Mouse (Mus musculus): ENCODE measurements around the gene D630045J12Rik. TPM values are rescaled to one million over a fixed set of nuclear protein-coding genes. Genes with fewer than 3 reads are reported as not detected.

D630045J12Rik gene
- polyA plus RNA-seq, 1 experiment from 2014 or later = 11.7 TPM

DNA sequence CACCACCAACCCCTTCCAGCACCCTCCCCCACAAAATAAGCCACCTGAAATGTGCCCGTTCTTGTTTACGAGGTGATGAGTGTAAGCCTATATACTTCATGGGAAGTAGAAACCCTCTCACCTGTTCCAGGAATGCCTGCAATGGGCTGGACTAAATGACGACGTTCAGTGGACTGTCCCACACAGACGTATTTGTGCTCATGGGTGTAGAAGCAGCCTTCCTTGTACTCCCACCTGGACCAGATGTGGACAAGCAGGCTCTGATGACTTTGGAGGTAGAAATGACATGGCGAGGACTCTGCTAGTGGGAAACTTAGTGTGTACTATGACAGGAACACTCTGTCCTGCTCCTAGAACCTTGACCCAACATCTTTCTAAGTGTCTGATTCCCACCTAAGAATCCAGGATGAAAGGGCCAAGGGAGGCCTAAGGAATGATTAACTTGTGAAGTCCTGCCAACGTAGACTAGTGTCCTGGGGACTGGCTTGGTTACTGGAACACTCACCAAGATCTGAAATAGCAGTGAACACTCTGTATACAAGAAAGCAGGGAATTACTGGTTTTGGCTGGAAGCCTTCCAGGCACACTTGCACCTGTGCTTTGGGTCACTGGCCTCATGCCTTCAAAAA, 129.5 kb downstream of the D630045J12Rik start, which contains the start of gene Atp6v0a4:
Atp6v0a4 (minus strand) TSS at position 380 of the 629 bp plus-strand sequence.
- Histone ChIP-seq H3K27ac (replicated peaks) (no peak within 1 kb of the TSS), H3K4me2 (replicated peaks) (no peak within 1 kb of the TSS), H3K4me1 (no peaks in the 10 kb centered on the region), H3K4me3 (no peak within 1 kb of the TSS), H3K27me3 (no peaks in the 10 kb centered on the region), H3K36me3 (peaks cover 45% of the 10 kb centered on the region), H3K9ac (replicated peaks) (no peak within 1 kb of the TSS), H3K9me3 (no peaks in the 10 kb centered on the region)
- no peak for ATAC-seq (ENCODE audit: low FRiP score, low read depth)
- 94% methylated on average over 7 of the region's 7 CpGs for WGBS

DNA sequence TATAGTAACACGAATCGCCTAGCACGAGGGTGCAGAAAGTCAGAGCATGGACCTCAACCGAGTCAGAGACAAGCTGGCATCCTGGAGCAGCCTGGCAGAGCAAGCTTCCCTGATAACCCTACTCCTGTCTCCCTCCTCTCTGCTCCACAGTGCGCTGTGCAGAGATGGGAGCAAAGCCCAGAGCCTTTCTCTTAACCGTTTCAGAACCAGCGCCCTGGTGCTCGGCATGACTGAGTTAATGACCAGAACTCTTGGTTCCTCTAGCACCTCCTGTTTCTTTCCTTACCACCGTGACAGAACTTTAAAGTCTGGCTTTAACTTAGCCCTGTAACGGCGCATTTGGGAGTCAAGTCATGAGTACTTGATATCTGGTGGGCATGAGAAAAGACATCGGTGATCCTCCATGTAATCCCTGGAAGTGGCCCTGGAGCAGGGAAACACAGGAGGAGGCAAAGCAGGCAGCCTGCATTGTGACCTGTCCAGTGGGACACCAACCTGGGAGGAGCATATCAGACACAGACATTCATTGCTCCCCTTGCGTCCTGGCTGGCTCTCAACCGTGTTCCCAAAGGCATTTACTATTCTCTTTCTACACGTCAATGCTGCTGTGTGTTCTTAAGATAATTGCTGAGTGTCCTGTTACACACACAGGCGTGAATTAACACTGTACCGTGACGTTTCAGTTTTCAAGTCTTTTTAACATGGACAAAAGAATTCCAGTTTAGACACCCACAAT, 130.2 kb downstream of the D630045J12Rik start:
- H3K4me1 ChIP-seq = no peaks in the 10 kb centered on the region
- no peak overlapping the region for H3K27ac ChIP-seq (replicated peaks)
- no peak overlapping the region for H3K4me2 ChIP-seq (replicated peaks)
- H3K9me3 ChIP-seq = no peaks in the 10 kb centered on the region
- H3K27me3 ChIP-seq = no peaks in the 10 kb centered on the region
- no peak for ATAC-seq (ENCODE audit: low FRiP score, low read depth)
- H3K36me3 ChIP-seq = peaks cover 42% of the 10 kb centered on the region
- no peak overlapping the region for H3K9ac ChIP-seq (replicated peaks)
- WGBS = 85% methylated on average over 18 of the region's 18 CpGs
- no peak overlapping the region for H3K4me3 ChIP-seq

GRCm38 (mm10) chr6:38122791-38123190, 131.0 kb downstream of the D630045J12Rik start:
- Histone ChIP-seq H3K4me3 (no peak overlapping the region), H3K27ac (replicated peaks) (no peak overlapping the region), H3K9me3 (no peaks in the 10 kb centered on the region), H3K4me1 (no peaks in the 10 kb centered on the region), H3K27me3 (no peaks in the 10 kb centered on the region), H3K36me3 (peaks cover 34% of the 10 kb centered on the region), H3K4me2 (replicated peaks) (no peak overlapping the region), H3K9ac (replicated peaks) (no peak overlapping the region)
- no peak for ATAC-seq (ENCODE audit: low FRiP score, low read depth)
- 68% methylated on average over 6 of the region's 6 CpGs for WGBS

DNA sequence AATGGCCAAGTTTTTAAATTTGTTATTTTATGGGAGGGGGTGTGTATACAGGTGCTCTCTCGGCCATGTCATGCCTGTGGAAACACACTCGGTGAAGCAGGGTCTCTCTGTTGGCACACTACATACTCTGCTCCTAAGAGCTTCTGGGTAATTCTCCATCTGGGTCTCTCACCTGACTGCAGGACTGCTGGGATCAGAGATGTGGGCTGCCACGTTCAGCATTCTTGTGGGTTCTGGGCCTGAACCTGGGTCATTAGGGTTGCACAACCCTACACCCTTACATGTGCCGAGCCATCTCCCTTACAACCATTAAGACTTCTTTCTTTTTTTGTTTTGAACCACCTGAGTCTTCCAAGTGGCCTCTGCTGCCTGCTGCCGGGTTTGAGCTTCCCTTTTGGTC, 132.0 kb downstream of the D630045J12Rik start:
- H3K27ac ChIP-seq (replicated peaks) = no peak overlapping the region
- no peaks in the 10 kb centered on the region for H3K9me3 ChIP-seq
- no peak for ATAC-seq (ENCODE audit: low FRiP score, low read depth)
- peaks cover 24% of the 10 kb centered on the region; the same call in 1 of the 2 replicates for H3K36me3 ChIP-seq
- no peak overlapping the region for H3K9ac ChIP-seq (replicated peaks)
- 87% methylated on average over 5 of the region's 5 CpGs for WGBS
- no peaks in the 10 kb centered on the region for H3K27me3 ChIP-seq
- H3K4me3 ChIP-seq = no peak overlapping the region
- no peaks in the 10 kb centered on the region for H3K4me1 ChIP-seq
- no peak overlapping the region for H3K4me2 ChIP-seq (replicated peaks)

DNA sequence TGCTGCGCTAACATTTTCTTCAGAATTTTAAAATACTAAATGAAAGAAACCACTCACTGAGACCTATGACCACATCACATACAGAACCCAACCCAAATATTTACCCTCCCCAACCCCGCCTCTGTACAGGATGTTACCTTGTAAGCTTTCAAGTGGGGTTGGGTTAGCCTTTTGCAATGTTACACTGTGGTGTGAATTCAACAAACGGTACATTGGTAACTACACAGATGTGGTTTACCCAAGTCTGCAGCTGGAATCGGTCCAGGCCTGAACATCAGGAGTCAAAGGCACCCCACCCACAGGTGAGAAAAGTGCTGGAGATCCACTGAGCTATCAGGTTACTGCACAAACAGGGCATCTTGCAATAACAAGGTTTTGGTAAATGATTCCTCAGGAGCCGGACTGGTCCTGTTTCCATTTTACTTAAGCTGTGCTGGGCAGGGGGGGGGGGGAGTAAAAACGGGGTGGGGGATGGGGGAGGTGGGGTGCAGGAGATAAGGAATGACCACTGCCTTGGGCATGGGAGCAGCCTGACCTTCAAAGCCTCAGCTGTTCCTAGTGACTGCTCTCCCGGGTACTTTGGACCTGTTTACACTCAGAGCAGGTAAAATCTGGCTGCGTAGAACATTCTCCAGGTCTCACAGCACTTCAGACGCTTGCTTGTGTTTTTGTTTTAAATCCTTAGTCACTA, 133.0 kb downstream of the D630045J12Rik start:
- 77% methylated on average over 9 of the region's 9 CpGs for WGBS
- Histone ChIP-seq H3K9ac (replicated peaks) (no peak overlapping the region), H3K36me3 (peaks cover 15% of the 10 kb centered on the region; the same call in 1 of the 2 replicates), H3K4me3 (no peak overlapping the region), H3K4me2 (replicated peaks) (no peak overlapping the region), H3K27me3 (no peaks in the 10 kb centered on the region), H3K9me3 (no peaks in the 10 kb centered on the region), H3K4me1 (no peaks in the 10 kb centered on the region), H3K27ac (replicated peaks) (no peak overlapping the region)
- ATAC-seq (ENCODE audit: low FRiP score, low read depth) = no peak

DNA sequence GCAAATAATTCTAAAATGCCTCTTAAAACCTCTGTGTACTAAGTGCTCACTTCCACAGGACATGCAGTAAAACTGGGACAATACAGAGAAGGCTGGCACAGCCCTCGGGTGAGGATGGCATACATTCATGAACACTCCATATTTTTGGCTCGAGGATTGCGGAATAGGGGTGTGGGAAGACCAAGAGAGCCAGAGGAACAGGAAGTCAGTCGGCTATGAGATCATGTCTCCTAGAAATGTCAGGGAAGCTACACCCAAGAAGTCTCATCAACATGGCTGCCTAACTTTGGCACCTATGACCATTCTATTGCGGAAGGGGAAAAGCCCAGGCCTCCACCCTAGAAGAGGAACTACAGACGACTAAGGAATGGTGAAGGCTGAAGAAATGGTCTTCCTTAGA, 135.5 kb downstream of the D630045J12Rik start:
- H3K4me3 ChIP-seq = no peak overlapping the region
- no peak overlapping the region for H3K27ac ChIP-seq (replicated peaks)
- H3K27me3 ChIP-seq = no peaks in the 10 kb centered on the region
- H3K36me3 ChIP-seq = no peaks in the 10 kb centered on the region
- no peak overlapping the region for H3K4me2 ChIP-seq (replicated peaks)
- ATAC-seq (ENCODE audit: low FRiP score, low read depth) = no peak
- no peaks in the 10 kb centered on the region for H3K4me1 ChIP-seq
- 94% methylated on average over 6 of the region's 6 CpGs for WGBS
- H3K9ac ChIP-seq (replicated peaks) = no peak overlapping the region
- no peaks in the 10 kb centered on the region for H3K9me3 ChIP-seq

- no peak overlapping the region for H3K9ac ChIP-seq (replicated peaks)
- 76% methylated on average over 4 of the region's 4 CpGs for WGBS
- H3K9me3 ChIP-seq = no peaks in the 10 kb centered on the region
- no peak for ATAC-seq (ENCODE audit: low FRiP score, low read depth)
- no peak overlapping the region for H3K27ac ChIP-seq (replicated peaks)
- H3K4me3 ChIP-seq = no peak overlapping the region
- H3K36me3 ChIP-seq = no peaks in the 10 kb centered on the region
- no peaks in the 10 kb centered on the region for H3K4me1 ChIP-seq
- H3K4me2 ChIP-seq (replicated peaks) = no peak overlapping the region
- H3K27me3 ChIP-seq = no peaks in the 10 kb centered on the region
Observed at GRCm38 (mm10) chr6:38116107-38116770, 137.6 kb downstream of the D630045J12Rik start.

DNA sequence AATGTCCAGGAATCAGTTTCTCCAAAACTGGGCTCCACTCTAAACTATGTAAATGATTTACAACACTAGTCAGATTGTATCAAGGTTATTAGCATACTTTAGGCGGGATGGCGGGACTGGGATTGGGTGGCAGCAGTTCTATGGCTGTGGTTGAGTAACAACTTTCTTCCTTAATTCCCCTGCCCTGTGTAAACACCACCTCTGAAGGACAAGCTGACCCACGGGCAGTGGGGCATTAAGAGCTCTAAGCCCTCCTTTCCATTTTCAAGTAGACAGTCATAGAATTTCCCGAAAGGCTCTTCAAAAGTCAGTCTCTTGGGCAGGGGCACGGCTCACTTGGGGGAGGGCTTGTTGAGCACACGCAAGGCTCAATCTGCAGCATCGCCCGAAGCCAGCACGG, 142.9 kb downstream of the D630045J12Rik start:
- Histone ChIP-seq H3K4me1 (no peaks in the 10 kb centered on the region), H3K4me3 (no peak overlapping the region), H3K27ac (replicated peaks) (no peak overlapping the region), H3K27me3 (no peaks in the 10 kb centered on the region), H3K9me3 (no peaks in the 10 kb centered on the region), H3K36me3 (no peaks in the 10 kb centered on the region), H3K4me2 (replicated peaks) (no peak overlapping the region), H3K9ac (replicated peaks) (no peak overlapping the region)
- WGBS = 73% methylated on average over 9 of the region's 9 CpGs
- ATAC-seq (ENCODE audit: low FRiP score, low read depth) = no peak

GRCm38 (mm10) chr6:38109871-38110270, 143.9 kb downstream of the D630045J12Rik start:
- Histone ChIP-seq H3K36me3 (no peaks in the 10 kb centered on the region), H3K27me3 (no peaks in the 10 kb centered on the region), H3K27ac (replicated peaks) (no peak overlapping the region), H3K4me1 (no peaks in the 10 kb centered on the region), H3K9ac (replicated peaks) (no peak overlapping the region), H3K4me3 (no peak overlapping the region), H3K9me3 (no peaks in the 10 kb centered on the region), H3K4me2 (replicated peaks) (no peak overlapping the region)
- 21% methylated on average over 9 of the region's 9 CpGs for WGBS
- no peak for ATAC-seq (ENCODE audit: low FRiP score, low read depth)

DNA sequence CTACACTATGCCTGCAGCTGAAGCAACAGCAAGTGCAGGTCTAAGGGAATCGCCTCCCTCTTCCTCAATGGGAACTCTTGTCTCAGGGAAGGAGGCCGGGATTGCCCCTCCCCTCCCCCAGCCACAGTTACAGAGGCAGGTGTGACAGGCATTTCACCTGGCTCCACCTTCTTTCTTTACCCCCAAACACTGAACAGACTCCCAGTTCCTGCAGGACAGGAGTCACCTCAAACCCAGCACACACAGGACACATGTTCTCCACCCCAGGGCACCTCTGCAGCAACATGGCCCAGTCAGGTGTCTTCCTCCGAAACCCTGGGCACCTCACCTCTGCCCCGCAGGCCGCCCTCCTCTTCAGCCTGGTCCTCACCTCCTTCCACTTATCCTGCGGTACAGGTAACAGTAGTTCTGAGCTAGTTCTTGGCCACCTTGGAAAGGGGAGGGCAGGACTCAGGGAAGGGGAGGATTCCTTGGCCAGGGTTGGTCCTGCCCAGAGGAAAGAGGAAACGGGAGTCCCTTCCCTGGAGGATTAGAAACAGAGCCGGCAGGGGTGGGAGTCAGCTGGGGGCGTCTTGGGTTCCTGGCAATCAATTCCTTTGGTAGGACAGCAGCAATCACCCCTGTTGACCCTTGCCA, 144.5 kb downstream of the D630045J12Rik start, which contains the start of gene Tmem213:
Tmem213 (plus strand) TSS at position 96 of the 636 bp plus-strand sequence.
- Histone ChIP-seq H3K4me1 (no peaks in the 10 kb centered on the region), H3K4me2 (replicated peaks) (no peak within 1 kb of the TSS), H3K27me3 (no peaks in the 10 kb centered on the region), H3K36me3 (no peaks in the 10 kb centered on the region), H3K27ac (replicated peaks) (no peak within 1 kb of the TSS), H3K4me3 (no peak within 1 kb of the TSS), H3K9ac (replicated peaks) (no peak within 1 kb of the TSS), H3K9me3 (no peaks in the 10 kb centered on the region)
- WGBS = 37% methylated on average over 9 of the region's 9 CpGs
- ATAC-seq (ENCODE audit: low FRiP score, low read depth) = no peak

- Histone ChIP-seq H3K4me3 (no peak overlapping the region), H3K9ac (replicated peaks) (no peak overlapping the region), H3K36me3 (no peaks in the 10 kb centered on the region), H3K27me3 (no peaks in the 10 kb centered on the region), H3K9me3 (no peaks in the 10 kb centered on the region), H3K4me2 (replicated peaks) (no peak overlapping the region), H3K4me1 (no peaks in the 10 kb centered on the region), H3K27ac (replicated peaks) (no peak overlapping the region)
- 97% methylated on average over 5 of the region's 5 CpGs for WGBS
- no peak for ATAC-seq (ENCODE audit: low FRiP score, low read depth)
Observed at GRCm38 (mm10) chr6:38108449-38108848, 145.4 kb downstream of the D630045J12Rik start.

Measured in midbrain, embryonic 12.5 days (tissue).